Mouse (Mus musculus) embryonic facial prominence, embryonic 11.5 days (tissue): ENCODE measurements around the gene 2900026A02Rik. TPM values are rescaled to one million over a fixed set of nuclear protein-coding genes. Genes with fewer than 3 reads are reported as not detected.

Source experiments
- ATAC-seq: fragments of 200-750 bp; cut with Nextera tagmentation; replicated peaks from 2 replicates; pipeline ENCODE4 v1.8.0; 2017; ENCODE audit warnings: low read depth; ENCODE audit not compliant: insufficient number of reproducible peaks, low FRiP score, low TSS enrichment
- DNase-seq: peaks from one replicate; pipeline ENCODE4 v3.0.0-alpha.2; 2015; ENCODE audit warnings: low spot score
- H3K27ac ChIP-seq: fragments of 300-500 bp; sonication (generic); replicated peaks from 2 replicates; pipeline ENCODE4 v1.5.1; 2014; ENCODE audit warnings: mild to moderate bottlenecking, low read depth, low read length, control low read depth
- H3K27me3 ChIP-seq: fragments of 300-500 bp; sonication (generic); 2 replicates; pipeline ENCODE4 v1.6.1; 2014; ENCODE audit warnings: mild to moderate bottlenecking, low read length, moderate library complexity, mixed read lengths; ENCODE audit not compliant: control insufficient read depth, insufficient read depth
- H3K36me3 ChIP-seq: fragments of 300-500 bp; sonication (generic); replicated peaks from 2 replicates; pipeline ENCODE4 v1.6.1; 2014; ENCODE audit warnings: low read depth, mild to moderate bottlenecking, low read length, moderate library complexity, mixed read lengths; ENCODE audit not compliant: control insufficient read depth, insufficient read depth
- H3K4me1 ChIP-seq: fragments of 300-500 bp; sonication (generic); 2 replicates; pipeline ENCODE4 v1.6.1; 2014; ENCODE audit warnings: low read length, mixed read lengths; ENCODE audit not compliant: control insufficient read depth, insufficient read depth
- H3K4me2 ChIP-seq: fragments of 300-500 bp; sonication (generic); 2 replicates; pipeline ENCODE4 v1.6.1; 2014; ENCODE audit warnings: low read depth, mild to moderate bottlenecking, control low read depth, low read length, moderate library complexity
- H3K4me3 ChIP-seq: fragments of 300-500 bp; sonication (generic); 2 replicates; pipeline ENCODE4 v1.5.1; 2014; ENCODE audit warnings: low read depth, low read length, control low read depth
- H3K9ac ChIP-seq: fragments of 300-500 bp; sonication (generic); replicated peaks from 2 replicates; pipeline ENCODE4 v1.6.1; 2014; ENCODE audit warnings: mild to moderate bottlenecking, control low read depth, low read length
- H3K9me3 ChIP-seq: fragments of 300-500 bp; sonication (generic); replicated peaks from 2 replicates; pipeline ENCODE4 v1.6.1; 2016; ENCODE audit warnings: mild to moderate bottlenecking, low read length, inconsistent platforms, mixed read lengths; ENCODE audit not compliant: control insufficient read depth
- WGBS: fragments of 180-500 bp; shearing (Covaris S2); extraction: QIAGEN DNeasy Blood & Tissue Kit; methylation state at CpG from one replicate; pipeline ENCODE4 v1.1.7; 2014; 5-methylcytosine and 5-hydroxymethylcytosine counted together
- polyA plus RNA-seq: library from polyadenylated mRNA; unstranded; fragments of >200 nt; fragmentation: Nextera tagmentation; extraction: Ambion mirVana; gene quantifications from 2 replicates; pipeline ENCODE4 v1.2.1, GENCODE M21; 2014

The 2900026A02Rik gene
- polyA plus RNA-seq, 1 experiment from 2014 or later: 1.4 TPM

GRCm38 (mm10) chr5:113140051-113140450 lies 81.0 kb downstream of the 2900026A02Rik start:
- Histone ChIP-seq H3K4me3 (no peak overlapping the region), H3K27ac (no peak overlapping the region), H3K9me3 (no peaks in the 10 kb centered on the region), H3K27me3 (peaks cover 7% of the 10 kb centered on the region), H3K4me2 (no peak overlapping the region), H3K9ac (no peak overlapping the region), H3K36me3 (no peaks in the 10 kb centered on the region), H3K4me1 (peaks cover 6% of the 10 kb centered on the region)
- ATAC-seq (no peak), DNase-seq (no peak)
- 86% methylated on average over 3 of the region's 3 CpGs for WGBS

GRCm38 (mm10) chr5:113139064-113139726 lies 81.8 kb downstream of the 2900026A02Rik start:
- H3K9me3 ChIP-seq: no peaks in the 10 kb centered on the region
- 61% methylated on average over 7 of the region's 7 CpGs for WGBS

GRCm38 (mm10) chr5:113138319-113139063 lies 82.5 kb downstream of the 2900026A02Rik start:
- H3K27ac ChIP-seq: 0 out of 2 replicates have a peak overlapping the region, but pooled peaks have one; percentile 28
- H3K9ac ChIP-seq: peak overlapping the region; percentile 46
- H3K27me3 ChIP-seq: peaks cover 7% of the 10 kb centered on the region
- peak overlapping the region; percentile 93 for H3K4me2 ChIP-seq
- no peaks in the 10 kb centered on the region for H3K9me3 ChIP-seq
- peak overlapping the region; percentile 40 for H3K4me3 ChIP-seq
- H3K4me1 ChIP-seq: peaks cover 6% of the 10 kb centered on the region
- H3K36me3 ChIP-seq: no peaks in the 10 kb centered on the region
- WGBS: under 1% methylated on average over 43 of the region's 43 CpGs
- ATAC-seq: peak; percentile 42; the same call in 1 of the 2 replicates
- DNase-seq: peak; percentile 61

More at GRCm38 (mm10) chr5:113139064-113139726, 81.8 kb downstream of the 2900026A02Rik start:
- H3K36me3 ChIP-seq: no peaks in the 10 kb centered on the region
- no peak for ATAC-seq
- peak overlapping the region; percentile 46 for H3K9ac ChIP-seq
- peaks cover 7% of the 10 kb centered on the region for H3K27me3 ChIP-seq
- H3K4me2 ChIP-seq: peak overlapping the region; percentile 93
- peaks cover 6% of the 10 kb centered on the region for H3K4me1 ChIP-seq
- no peak overlapping the region for H3K27ac ChIP-seq
- no peak for DNase-seq
- H3K4me3 ChIP-seq: peak overlapping the region; percentile 40

- Histone ChIP-seq H3K4me3 (peak overlapping the region; percentile 40), H3K36me3 (no peaks in the 10 kb centered on the region), H3K27me3 (peaks cover 7% of the 10 kb centered on the region), H3K9me3 (no peaks in the 10 kb centered on the region), H3K4me1 (peaks cover 6% of the 10 kb centered on the region), H3K27ac (no peak overlapping the region), H3K9ac (peak overlapping the region; percentile 46), H3K4me2 (peak overlapping the region; percentile 93)
- no peak for DNase-seq
- WGBS: 5% methylated on average over 36 of the region's 36 CpGs
- ATAC-seq: 0 out of 2 replicates have a peak, but pooled peaks have one; percentile 1
Observed at GRCm38 (mm10) chr5:113137691-113138318, 83.2 kb downstream of the 2900026A02Rik start.

- peak overlapping the region; percentile 40 for H3K4me3 ChIP-seq
- no peaks in the 10 kb centered on the region for H3K36me3 ChIP-seq
- no peaks in the 10 kb centered on the region for H3K9me3 ChIP-seq
- H3K4me1 ChIP-seq: peaks cover 6% of the 10 kb centered on the region
- ATAC-seq (no peak), DNase-seq (no peak)
- H3K9ac ChIP-seq: no peak overlapping the region
- H3K4me2 ChIP-seq: peak overlapping the region; percentile 93; the same call in 1 of the 2 replicates
- 67% methylated on average over 13 of the region's 13 CpGs for WGBS
- H3K27ac ChIP-seq: no peak overlapping the region
- peaks cover 7% of the 10 kb centered on the region for H3K27me3 ChIP-seq
Observed at GRCm38 (mm10) chr5:113136951-113137487, 84.0 kb downstream of the 2900026A02Rik start.

- H3K27me3 ChIP-seq: peaks cover 7% of the 10 kb centered on the region
- H3K4me1 ChIP-seq: peaks cover 6% of the 10 kb centered on the region
- no peak overlapping the region for H3K4me3 ChIP-seq
- DNase-seq (no peak), ATAC-seq (no peak)
- H3K4me2 ChIP-seq: no peak overlapping the region
- no peak overlapping the region for H3K9ac ChIP-seq
- no peaks in the 10 kb centered on the region for H3K9me3 ChIP-seq
- H3K27ac ChIP-seq: no peak overlapping the region
- no peaks in the 10 kb centered on the region for H3K36me3 ChIP-seq
- 53% methylated on average over 10 of the region's 10 CpGs for WGBS
Observed at GRCm38 (mm10) chr5:113135513-113135912, 85.5 kb downstream of the 2900026A02Rik start.

GRCm38 (mm10) chr5:113133722-113134710 lies 87.0 kb downstream of the 2900026A02Rik start:
- 87% methylated on average over 19 of the region's 19 CpGs for WGBS
- Histone ChIP-seq H3K9ac (no peak overlapping the region), H3K27me3 (peaks cover 7% of the 10 kb centered on the region), H3K4me2 (no peak overlapping the region), H3K36me3 (no peaks in the 10 kb centered on the region), H3K9me3 (no peaks in the 10 kb centered on the region), H3K4me1 (peaks cover 4% of the 10 kb centered on the region), H3K27ac (peak overlapping the region; percentile 83; the same call in 1 of the 2 replicates), H3K4me3 (no peak overlapping the region)
- DNase-seq (no peak), ATAC-seq (no peak)
